Mouse (Mus musculus) mouse trophoblast stem cell (cell line): ENCODE measurements around the gene Pkd1.

ENCODE experiments used
- in situ Hi-C, 2 experiments: fragments of 300-500 bp; cut with MseI, MboI; formaldehyde crosslinking; loops; 2 replicates in 1 of 2; 3 replicates in 1 of 2; pipeline ENCODE4 v1.15.1; 2025

Gene Pkd1

DNA sequence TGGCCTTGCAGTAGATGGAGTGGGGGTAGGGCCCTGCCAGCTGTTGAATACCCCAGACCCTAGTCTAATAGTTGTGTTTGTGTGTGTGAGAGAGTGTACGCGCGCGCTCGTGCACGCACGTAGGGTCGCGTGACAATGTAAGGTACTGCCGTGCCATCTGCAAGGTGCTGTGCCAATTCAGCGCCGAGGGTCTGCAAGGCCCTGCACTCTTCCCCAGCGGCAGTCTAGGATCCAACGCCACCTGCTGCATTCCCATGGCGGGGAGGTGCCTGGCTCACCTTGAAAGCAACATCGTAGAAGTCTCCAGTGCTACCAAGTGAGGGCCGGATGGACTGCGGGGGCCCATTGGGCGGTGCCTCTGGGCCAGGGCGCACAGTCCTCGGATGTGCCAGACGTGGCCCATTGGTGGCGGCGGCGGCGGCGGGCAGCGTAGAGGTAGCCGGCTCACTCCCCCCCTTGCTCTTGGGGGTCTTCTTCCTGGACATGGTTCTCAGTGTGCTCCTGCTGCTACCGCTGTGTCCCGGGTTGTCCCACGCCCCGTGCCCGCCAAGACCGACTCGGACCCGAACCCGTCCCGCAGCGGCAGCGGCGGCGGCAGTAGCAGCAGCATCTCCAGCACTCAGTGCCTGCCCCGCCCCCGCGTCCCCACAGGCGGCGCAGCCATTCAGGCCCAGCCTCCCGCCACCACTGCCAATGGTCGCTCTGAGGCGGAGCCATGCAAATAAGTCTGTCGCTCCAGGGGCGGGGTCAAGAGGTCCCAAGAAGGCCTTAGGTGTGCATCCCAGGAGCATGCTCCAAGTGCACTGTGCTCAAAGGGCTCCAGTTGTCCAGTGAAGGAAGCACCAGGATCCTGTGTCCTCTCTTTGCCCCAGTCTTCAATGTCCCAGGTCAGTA is 16.3 kb upstream of the Pkd1 start:
- in situ Hi-C loops: no loop called here

DNA sequence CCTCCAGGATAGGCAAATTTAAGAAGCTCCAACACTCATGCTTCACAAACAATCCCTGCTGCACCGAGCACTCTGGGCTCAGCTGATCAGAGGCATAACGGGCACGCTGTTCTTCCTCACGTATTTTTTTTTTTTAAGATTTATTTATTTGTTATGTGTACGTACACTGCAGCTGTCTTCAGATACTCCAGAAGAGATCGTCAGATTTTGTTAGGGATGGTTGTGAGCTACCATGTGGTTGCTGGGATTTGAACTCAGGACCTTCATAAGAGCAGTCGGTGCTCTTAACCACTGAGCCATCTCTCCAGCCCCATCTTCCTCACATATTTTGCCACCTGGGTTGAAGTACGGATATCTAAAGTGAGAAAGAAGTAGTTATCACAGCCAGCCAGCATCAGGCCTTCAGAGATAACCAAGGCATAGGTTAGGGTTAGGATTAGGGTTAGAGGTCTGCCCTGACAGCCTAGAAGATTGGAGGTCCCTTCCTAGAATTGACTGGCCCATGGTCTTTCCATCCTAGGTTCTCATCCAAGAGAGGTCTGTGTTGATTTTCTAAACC is 15.4 kb upstream of the Pkd1 start, which contains the start of gene Rab26:
TSS of gene Rab26 (minus strand) at position 51 of the 559 bp plus-strand sequence.
- in situ Hi-C loops: no loop called here

DNA sequence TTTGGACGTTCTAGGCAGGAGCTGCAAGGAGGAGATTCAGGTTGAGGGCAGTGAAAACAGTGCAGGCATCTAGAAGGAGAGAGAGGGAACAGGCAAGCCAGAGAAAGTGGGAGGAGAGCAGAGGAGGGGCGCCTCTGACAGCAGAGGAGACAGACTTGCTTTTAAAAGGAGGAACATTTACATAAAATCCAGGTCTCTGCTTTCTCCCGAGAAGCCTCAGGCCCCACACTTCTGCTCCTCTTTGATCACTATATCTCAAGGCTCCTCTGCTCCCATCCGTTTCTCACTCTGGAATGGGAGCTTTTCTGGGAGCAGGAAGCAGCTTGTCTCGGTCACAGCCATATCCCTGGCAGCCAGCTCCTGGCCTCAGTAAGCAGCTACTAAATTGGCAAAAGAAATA is 14.3 kb upstream of the Pkd1 start:
- in situ Hi-C loops: no loop called here

DNA sequence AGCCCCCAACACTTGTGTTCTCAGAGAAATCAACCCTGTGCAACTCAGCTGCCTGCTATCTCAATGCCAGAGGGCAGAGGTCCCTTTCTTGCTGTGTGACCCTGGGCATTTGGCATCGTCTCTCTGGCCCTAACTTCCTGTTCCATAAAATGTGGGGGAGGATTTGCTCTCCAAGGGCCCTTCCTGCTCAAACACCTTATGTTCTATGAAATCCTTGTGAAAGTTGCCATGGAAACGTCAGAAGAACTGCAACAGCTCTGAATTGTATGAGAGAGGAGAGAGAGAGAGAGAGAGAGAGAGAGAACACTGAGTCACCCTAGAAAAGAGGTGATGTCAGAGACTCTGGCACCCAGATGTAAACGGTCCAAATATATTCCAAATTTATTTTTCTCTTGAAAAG is 12.1 kb upstream of the Pkd1 start:
- in situ Hi-C loops: no loop called here

DNA sequence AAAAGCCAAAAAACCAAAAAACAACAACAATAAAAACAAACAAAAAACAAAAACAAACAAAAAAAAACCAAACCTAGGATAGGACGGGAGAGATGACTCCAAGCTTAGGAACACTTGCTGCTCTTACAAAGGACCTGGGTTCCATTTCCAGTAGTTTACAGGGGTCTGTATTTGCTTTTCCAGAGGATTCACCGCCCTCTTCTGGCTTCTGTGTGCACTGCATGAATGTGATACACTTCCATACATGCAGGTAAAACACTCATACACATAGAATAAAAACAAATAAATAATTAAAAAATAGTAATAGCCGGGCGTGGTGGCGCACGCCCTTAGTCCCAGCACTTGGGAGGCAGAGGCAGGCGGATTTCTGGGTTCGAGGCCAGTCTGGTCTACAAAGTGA is 10.7 kb upstream of the Pkd1 start:
- in situ Hi-C loops: no loop called here

DNA sequence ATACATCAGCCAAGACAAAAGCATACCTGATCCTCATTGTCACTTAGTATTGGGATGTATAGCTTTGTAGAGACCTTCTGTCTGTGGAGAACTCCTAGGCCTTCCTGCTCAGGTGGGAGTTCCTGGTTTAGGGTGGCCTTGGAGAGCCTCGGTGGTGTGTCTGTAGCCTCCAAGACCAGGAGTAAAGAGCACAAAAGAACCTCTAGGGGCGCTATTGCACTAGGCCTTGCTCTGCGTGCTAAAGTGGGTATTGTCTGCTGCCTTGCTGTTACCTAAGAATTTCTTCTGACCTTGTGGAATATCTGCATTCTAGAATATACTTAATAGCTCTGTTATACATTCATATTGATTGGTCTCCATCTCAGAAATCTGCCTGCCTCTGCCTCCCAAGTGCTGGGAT is 9.3 kb upstream of the Pkd1 start:
- in situ Hi-C loops: loop anchor here in 1 of 2 experiments (10.0 kb wide), 1 partner anchor 114 kb away; the partner anchor contains the start of genes Npw and Slc9a3r2

DNA sequence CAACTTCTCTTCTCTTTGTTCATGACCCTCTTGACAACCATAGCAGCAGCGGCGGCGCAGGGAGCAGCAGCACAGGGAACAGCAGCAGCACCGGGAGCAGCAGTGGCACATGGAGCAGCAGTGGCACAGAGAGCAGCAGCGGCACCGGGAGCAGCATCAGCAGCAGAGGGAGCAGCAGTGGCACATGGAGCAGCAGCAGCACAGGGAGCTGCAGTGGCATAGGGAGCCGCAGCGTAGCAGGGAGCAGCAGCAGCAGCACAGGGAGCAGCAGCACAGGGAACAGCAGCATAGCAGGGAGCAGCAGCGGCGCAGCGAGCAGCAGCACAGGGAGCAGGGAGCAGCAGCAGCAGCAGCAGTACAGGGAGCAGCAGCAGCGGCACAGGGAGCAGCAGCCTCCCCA is 5.0 kb upstream of the Pkd1 start:
- in situ Hi-C loops: loop anchor here (5.0 to 10.0 kb wide), 2 partner anchors 110 to 113 kb away; partner anchors contain the start of genes Npw (in 2 of the 2) and Slc9a3r2 (in 1 of the 2)

DNA sequence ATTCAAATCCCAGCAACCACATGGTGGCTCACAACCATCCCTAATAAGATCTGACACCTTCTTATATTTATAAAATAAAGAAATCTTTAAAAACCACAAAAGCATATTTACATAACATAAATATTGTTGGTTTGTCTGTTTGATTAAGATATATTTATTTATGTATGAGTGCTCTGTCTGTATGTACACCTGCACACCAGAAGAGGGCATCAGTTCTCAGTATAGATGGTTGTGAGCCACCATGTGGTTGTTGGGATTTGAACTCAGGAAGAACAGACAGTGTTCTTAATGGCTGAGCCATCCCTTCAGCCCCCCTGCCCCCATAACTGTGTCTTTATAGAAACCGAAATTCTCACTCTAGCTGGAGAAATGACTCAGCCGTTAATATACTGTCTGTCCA is 4.4 kb upstream of the Pkd1 start:
- in situ Hi-C loops: loop anchor here (5.0 to 10.0 kb wide), 2 partner anchors 110 to 112 kb away; partner anchors contain the start of genes Npw (in 2 of the 2) and Slc9a3r2 (in 1 of the 2)

DNA sequence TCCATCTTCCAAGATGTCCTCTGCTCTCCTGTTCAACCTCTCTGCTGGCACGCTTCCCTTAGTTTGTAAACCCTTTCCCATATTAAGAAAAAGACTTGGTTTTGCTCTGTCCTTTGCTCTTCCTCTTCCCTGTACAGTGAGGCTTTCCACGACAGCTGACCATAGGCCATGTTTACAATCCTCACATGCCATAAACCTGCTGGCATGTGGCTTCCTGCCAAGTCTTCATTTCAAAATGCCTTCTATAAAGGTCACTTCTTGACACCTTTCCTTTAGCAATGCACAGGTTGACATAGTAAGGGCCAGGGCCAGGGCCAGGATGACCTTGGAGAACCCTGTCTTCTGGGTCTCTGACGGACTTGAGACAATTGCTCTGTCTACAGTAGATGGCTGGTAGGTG is 3.4 kb upstream of the Pkd1 start:
- in situ Hi-C loops: loop anchor here (5.0 to 10.0 kb wide), 2 partner anchors 109 to 111 kb away; partner anchors contain the start of genes Npw (in 2 of the 2) and Slc9a3r2 (in 1 of the 2)

DNA sequence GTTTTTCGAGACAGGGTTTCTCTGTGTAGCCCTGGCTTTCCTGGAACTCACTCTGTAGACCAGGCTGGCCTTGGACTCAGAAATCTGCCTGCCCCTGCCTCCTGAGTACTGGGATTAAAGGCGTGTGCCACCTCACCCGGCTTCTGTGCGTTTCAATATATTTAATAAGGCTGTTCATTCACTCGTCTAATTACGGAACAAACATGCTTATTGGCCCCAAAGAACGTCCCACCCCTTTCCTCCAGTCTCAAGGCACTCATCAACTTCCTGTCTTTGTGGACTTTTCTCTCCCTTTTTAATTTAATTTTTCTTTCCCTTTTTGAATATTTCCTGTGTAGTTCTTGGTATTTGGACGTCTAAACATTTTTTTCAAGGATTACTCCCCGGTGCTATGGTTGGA is 1.2 kb upstream of the Pkd1 start:
- in situ Hi-C loops: loop anchor here (5.0 to 10.0 kb wide), 2 partner anchors 106 to 109 kb away; partner anchors contain the start of genes Npw (in 2 of the 2) and Slc9a3r2 (in 1 of the 2)

DNA sequence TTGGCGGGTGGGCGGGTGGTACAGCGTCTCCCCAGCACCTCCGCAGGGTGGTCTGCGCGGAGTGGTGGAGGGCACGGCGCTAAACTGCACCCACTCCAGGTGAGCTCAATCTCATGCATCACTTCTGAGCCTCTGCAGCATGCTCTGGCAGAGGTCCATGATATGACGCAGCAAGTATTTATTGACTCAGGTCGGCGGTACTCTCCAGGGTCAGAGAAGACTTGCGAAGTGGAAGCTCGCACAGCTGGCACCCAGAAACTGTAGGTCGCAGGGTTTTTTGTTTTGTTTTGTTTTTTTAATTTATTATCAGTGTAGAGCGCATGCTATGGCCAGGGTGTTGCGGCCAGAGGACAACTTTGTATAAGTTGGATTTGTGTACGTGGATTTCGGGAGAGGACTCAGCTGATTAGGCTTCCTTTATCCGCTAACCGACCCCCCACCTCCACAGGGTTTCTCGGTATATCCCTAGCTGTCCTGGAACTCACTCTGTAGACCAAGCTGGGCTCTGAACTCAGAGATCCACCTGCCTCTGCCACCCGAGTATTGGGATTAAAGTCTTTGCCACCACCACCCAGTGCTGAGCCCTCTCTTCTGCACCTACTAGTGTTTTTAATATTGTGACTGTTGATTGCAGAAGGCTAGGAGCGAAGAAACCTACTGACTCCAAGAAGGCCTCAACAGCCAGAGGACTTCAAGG is 565 bp upstream of the Pkd1 start:
- in situ Hi-C loops: loop anchor here (5.0 to 10.0 kb wide), 2 partner anchors 106 to 108 kb away; partner anchors contain the start of genes Npw (in 2 of the 2) and Slc9a3r2 (in 1 of the 2)

DNA sequence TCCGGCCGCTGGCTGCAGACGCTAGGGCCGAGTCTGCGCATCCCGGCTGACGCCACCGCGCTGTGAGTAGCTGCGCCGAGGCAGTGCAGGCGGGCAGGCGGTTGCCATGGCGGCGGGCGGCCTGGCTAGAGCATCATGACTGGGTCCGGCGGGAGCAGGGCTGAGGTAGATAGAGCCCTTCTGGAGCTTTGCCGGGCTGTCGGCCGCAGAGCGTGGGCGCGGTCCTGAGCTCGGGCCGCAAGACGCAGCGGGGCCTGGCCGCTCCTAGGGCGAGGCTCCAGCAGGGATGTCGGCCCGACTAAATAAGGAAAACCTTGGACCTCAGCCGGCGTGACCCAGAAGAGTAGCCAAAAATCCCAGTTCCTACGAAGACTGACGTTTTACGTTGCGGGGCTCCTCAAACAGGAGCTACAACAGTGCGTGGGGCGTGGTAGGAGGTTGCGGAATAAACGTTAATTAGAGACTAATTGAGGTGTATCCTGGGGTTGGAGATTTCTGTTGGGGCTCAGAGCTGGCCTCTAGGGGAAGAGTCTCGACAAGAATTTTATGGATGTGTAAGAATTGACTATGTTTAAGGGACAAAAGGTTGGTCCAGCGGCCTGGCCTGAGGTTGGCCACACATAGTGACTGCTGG is 899 bp downstream of the Pkd1 start:
- in situ Hi-C loops: no loop called here

DNA sequence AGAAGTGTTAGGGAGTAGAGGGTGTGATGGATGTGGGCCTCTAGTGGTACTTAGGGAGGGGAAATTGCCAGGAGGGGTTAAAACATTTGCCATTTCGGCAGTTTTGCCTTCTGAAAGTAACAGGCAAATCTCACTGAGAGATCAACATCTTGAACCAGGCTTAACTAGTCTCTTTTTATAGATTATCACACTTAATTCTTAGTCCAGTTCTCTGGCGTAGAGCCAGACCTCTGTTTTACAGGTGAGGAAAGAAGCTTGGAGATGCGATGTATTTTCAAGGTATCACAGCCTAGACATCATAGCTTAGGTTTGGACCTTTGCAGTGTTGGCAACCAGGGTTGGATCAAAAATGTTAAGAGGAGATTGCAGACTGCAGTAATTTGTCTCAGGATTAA is 1.4 kb downstream of the Pkd1 start:
- in situ Hi-C loops: no loop called here

DNA sequence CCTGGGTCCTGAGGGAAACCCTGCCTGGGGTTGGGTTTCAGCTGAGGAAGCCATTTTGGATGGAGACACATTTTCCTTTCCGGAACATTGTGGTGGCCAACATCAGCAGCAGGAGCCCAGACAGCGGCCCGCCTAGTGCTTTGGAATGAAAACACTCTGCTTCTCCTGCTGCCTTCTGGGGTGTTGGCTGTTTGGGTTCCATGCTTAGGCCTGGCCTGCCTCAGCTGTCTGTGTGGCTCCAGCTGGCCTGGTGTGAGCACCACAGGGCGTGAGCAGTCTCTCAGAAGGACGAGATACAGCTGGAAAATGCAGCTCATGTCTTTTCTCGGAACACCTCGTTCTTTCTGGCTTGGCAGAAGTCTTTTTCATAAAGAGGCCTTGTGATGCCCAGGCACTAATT is 7.5 kb downstream of the Pkd1 start:
- in situ Hi-C loops: no loop called here

DNA sequence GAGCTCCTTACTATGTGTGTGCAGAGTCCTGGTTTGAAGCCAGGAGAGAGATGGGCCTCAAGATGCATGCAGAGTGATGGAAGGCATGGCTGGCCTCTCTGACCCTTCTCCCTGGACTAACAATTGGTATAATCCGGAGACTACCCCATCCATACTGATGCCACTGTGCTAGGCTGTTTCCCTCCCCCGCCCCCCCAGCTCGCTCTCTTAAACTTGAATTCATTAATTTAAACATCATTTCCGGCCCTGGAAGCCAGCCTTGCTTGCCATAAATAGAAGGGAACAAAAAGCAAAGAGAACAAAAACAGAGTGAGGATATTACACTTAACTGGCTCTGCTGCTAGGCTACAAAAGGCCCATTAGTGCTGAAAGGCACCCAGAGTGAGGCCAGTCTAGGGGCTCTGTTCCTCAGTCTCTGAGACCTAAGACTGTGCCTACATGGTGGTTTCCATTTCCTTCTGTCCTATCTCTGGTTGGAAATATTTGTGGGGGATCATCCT is 9.0 kb downstream of the Pkd1 start:
- in situ Hi-C loops: no loop called here

DNA sequence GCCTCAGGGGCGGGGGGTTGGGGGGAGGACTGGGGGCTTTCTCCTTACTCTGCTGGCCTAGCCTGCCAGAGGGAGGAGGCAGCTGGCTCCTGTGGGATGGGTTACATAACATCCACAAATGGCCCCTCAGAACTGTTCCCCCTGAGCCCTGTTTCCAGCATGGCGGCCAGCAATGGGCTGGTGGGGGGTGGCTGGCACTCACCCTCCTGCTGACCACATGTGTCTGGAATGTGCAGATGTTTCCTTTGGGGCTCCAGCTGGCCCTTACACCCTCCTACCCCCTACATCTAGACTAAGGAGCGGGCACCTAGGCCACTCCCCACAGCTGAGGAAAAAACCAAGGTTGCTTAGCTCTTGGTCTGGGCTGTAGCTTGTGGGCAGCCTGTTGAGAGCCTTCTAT is 9.5 kb downstream of the Pkd1 start:
- in situ Hi-C loops: no loop called here

DNA sequence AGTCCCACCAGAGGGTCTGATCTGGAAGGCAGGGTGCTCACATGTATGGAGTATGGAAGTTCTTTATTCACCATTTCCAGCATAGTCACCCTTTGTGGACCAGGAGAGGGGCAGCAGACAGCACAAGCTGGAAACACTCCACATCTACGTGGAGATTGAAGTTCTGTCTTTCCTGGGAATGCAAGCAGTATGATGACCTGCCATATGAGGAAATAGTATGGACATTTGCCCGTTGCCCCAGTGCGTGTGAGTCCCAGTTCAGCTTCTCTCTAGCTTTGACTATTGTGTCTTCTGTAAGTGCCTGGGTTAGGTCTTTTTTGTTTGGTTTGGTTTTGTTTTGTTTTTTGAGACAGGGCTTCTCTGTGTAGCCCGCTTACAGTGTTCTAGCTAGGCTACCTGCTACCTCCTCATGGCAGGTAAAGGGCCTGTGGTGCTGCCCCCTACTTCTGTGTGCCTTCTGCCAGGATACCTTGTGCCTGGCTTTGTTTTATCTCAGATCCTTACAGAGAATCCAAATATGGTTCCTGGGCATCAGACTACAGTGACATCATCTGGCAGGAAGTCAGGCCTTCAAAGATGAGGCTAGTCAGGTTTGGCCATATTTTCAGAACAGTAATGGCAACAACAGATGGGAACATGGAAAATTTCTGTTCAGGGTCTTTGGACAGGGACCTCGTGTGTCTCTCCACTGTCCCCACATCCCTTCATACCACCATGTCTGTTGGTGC is 10.8 kb downstream of the Pkd1 start:
- in situ Hi-C loops: no loop called here

DNA sequence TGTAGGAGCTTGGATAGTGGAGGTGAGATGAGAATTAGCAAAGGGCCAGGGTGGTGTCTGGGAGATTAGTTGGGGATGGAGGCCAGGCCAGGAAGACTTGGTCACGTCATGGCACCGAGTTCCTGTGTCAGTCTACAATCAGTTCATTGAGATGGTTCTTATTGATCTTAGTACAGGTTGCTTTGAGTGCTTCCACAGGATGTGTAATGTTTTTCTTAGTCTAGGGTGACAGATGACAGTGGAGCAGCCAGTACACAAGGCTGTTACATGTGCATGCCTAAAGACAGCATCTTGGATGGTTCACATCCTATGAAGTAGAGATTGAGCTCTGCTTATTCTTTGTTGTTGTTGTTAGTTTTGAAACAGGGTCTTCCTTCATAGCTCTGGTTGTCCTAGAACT is 12.0 kb downstream of the Pkd1 start:
- in situ Hi-C loops: no loop called here

DNA sequence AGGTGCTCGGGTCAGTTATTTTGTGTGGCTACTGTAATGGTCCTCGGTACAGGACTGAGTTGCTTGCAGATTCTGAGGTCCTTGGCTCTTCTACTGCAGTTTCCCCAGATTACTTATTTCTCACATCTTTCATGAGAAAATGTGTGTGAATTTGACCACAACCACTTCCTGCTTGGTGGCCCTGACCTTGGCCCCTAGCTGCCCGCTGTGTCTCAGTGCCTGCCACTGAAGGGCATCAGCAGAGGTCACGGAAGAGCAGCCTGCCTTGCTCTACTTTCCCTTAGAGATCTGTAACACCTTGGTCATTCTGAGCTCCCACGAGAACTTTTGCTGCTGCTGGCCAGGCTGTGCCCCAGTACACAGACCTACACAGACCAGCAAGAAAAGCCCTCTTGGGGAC is 14.0 kb downstream of the Pkd1 start:
- in situ Hi-C loops: no loop called here

DNA sequence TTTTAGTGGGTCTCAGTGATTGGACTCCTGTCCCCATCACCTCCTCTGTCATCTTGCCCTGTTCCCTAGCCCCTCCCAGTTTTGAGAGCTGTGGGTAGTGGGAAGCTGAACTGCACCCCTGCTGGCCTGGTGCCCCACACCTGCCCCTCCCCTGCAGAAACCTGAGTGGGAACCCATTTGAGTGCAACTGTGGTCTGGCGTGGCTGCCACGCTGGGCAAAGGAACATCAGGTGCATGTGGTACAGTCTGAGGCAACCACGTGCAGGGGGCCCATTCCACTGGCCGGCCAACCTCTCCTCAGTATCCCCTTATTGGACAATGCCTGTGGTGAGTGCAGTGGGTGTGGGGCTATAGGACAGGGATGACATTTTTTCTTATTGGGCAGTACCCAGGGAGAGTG is 14.8 kb downstream of the Pkd1 start:
- in situ Hi-C loops: no loop called here

DNA sequence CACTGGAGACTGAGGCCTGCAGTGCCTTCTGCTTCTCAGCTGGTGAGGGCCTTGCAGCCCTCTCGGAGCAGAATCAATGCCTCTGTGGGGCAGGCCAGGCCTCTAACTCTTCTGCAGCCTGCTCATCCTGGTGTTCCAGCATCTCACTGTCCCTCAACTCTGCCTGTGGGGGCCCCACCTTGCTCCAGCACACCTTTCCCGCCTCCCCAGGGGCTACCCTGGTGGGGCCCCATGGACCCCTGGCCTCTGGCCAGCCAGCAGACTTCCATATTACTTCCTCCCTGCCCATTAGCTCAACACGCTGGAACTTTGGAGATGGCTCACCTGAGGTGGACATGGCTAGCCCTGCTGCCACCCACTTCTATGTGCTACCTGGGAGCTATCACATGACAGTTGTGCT is 15.5 kb downstream of the Pkd1 start:
- in situ Hi-C loops: no loop called here
